Mouse (Mus musculus): Measurements from ENCODE around the gene Bclaf1.

Gene Bclaf1

GRCm38 (mm10) chr10:20314797-20315196, 2.5 kb downstream of the Bclaf1 start:
- DNase-seq (ENCODE audit: low spot score in 2 of 2), result peak in 1 of 2 experiments; percentile 24

GRCm38 (mm10) chr10:20317466-20317865, 5.2 kb downstream of the Bclaf1 start:
- DNase-seq (ENCODE audit: low spot score in 2 of 2), result no peak

GRCm38 (mm10) chr10:20326226-20326625, 14.0 kb downstream of the Bclaf1 start:
- DNase-seq (ENCODE audit: low spot score in 2 of 2), result no peak

DNA sequence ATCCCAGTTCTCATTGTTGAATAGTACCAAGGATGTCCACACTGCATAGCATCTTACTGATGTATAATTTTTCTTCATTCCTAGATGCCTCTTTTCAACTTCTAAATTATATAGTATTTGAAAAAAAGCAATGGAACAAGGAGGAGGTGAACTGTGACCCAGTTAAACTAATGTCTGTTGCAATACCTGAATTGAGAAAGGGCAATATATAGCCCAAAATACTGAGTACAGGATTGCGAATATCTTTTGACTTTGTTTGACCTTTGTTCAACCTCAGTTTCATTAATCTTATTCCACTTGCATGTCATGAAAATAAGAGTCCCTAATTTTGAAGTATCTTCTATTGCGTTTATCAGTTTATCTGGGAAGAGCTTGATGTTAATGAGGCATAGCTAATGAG, 19.0 kb downstream of the Bclaf1 start:
- DNase-seq (ENCODE audit: low spot score in 2 of 2), result no peak

- DNase-seq (ENCODE audit: low spot score in 2 of 2), result no peak
Measured at GRCm38 (mm10) chr10:20337872-20338271, 25.6 kb downstream of the Bclaf1 start.

DNA sequence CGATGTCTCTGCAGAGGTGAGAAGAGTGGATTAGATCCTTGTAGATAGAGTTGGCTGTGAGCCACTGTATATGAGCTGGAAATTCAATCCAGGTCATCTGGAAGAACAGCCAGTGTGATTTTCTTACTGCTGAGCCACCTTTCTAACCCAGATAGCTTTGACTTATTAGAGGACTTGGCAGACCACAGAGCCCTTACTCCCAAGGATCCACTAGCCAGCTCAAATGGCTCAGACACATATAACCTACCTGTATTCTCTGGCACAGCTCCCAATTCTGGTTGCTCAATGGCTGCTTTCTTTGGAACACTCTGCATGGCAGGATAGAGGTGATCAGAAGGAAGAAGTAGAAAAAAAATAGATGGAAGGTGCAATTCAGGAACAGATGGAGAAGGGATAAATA, 33.5 kb downstream of the Bclaf1 start:
- no peak for DNase-seq (ENCODE audit: low spot score in 2 of 2)

- peak; percentile 89 to 91 for DNase-seq (ENCODE audit: low spot score in 2 of 2)
Measured at GRCm38 (mm10) chr10:20347285-20348214, 35.3 kb downstream of the Bclaf1 start, which contains the start of gene Mtfr2. Gene Mtfr2, plus strand, starts transcription at chr10:20347770.

- no peak for DNase-seq (ENCODE audit: low spot score in 2 of 2)
Measured at GRCm38 (mm10) chr10:20348894-20349293, 36.6 kb downstream of the Bclaf1 start.

- peak; percentile 30 to 34 for DNase-seq (ENCODE audit: low spot score in 2 of 2)
Measured at GRCm38 (mm10) chr10:20361542-20362449, 49.5 kb downstream of the Bclaf1 start.

DNA sequence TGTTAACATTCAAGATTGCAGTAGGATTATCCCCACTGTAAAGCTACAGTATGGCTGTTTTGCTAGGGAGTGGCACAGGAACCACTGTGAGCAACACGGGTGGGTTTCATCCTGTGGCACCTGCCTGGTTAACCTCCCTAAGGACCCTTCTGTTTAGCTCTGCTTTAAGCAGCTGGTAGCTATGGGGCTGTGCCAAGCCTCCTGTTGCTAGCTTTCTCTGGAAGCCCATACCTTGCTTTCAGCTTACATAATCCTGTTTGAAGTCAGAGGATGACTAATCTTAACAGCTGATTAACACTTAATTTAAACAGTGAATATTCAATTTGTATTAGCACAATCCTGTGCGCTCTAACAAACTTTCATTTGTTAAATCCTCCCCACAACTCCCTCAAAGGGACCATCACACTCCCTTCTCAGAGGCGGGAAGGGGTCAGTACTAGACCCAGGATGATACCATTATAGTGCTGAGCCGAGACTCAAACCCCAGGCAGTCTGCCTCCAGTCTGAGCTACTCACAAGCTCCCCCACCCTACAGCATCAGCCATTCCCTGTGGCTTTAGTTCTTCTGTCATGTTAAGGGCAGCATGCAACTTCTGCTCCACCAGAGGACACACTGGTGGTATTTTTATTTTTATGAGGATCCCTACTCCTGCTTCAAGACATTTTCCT, 50.3 kb downstream of the Bclaf1 start:
- DNase-seq (ENCODE audit: low spot score in 2 of 2), result no peak

DNA sequence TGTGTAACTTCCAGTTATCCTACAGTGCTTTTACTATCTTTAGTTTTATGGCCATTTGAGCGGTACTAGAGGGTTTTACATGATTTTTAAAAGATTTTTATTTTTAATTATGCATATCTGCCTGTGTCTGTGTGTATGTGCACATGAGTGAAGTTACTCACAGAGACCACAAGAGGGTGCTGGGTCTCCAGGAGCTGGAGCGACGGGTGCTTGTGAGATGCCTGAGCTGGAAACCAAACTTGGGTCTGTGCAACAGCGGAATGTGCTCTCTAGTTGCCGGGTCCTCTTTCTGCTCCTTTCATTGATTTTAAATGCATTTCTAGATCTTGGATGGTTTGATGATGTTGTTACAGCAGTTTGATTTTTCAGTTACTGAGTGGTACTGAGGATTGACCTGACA, 59.8 kb downstream of the Bclaf1 start:
- DNase-seq (ENCODE audit: low spot score in 2 of 2), result no peak

- DNase-seq (ENCODE audit: low spot score in 2 of 2), result no peak
Measured at GRCm38 (mm10) chr10:20377621-20378020, 65.4 kb downstream of the Bclaf1 start.

GRCm38 (mm10) chr10:20379071-20379735, 66.9 kb downstream of the Bclaf1 start:
- no peak for DNase-seq (ENCODE audit: low spot score in 2 of 2)

DNA sequence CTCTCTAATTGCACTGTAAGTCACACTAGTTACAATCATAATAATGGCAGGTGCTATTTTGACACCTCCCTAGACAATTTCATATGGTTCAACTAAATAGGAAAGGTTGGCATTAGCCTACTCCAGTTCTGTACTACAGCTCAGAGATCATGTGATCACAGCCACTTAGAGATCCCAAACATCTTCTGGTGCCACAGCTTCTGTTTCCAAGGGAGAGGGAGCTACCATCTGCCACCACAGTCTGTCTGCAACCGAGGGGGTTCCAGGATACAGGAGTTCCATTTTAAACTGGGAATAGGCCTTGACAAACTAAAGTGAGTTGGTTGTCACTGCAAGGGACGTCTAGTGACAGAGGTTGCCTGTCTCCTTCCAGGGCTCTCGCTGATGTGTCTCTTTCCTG, 68.5 kb downstream of the Bclaf1 start:
- DNase-seq (ENCODE audit: low spot score in 2 of 2), result no peak

GRCm38 (mm10) chr10:20381352-20381751, 69.1 kb downstream of the Bclaf1 start:
- DNase-seq (ENCODE audit: low spot score in 2 of 2), result no peak

DNA sequence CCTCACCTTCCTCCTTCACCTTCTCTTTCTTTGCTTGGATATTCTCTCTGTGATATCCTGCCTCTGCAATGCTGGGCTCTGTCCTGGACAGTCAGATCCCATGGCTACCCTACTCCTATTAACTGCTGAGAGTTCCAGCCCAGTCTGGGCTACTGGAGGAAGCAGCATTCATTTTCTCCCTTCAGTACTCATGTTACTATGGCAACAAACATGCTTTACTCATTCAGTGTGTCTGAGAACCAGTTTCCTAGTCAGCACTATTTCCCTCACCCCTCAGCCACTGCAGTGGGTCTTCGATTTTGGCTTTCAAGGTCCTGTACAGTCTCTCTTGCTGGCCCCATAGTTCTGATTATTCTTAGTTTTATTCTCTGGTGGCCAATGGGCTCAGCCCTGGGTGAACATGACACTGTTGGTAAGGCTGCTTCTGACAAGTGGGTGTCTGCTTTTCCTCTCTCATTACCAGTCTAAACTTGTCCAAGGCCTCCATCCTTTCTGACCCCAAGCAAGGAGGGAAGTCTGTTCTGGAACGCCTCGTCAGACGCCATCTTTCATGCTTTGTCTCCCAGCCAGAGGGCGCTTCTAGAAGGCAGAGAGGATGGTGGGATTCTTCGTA, 70.6 kb downstream of the Bclaf1 start:
- no peak for DNase-seq (ENCODE audit: low spot score in 2 of 2)

- no peak for DNase-seq (ENCODE audit: low spot score in 2 of 2)
Measured at GRCm38 (mm10) chr10:20390568-20390967, 78.3 kb downstream of the Bclaf1 start.
